Mouse (Mus musculus) thymus, postnatal 0 days (tissue): ENCODE results near the gene Prkcsh. TPM values are rescaled to one million over a fixed set of nuclear protein-coding genes. Genes with fewer than 3 reads are reported as not detected.
A peak's percentile ranks its signal among the peaks of the same experiment; 100 is the strongest.

ENCODE experiments used
- DNase-seq: peaks from one replicate; pipeline ENCODE4 v3.0.0-alpha.2; 2015; ENCODE audit warnings: low spot score
- polyA plus RNA-seq: library from polyadenylated mRNA; unstranded; fragments of >200 nt; fragmentation: Nextera tagmentation; extraction: Ambion mirVana; gene quantifications from 2 replicates; pipeline ENCODE4 v1.2.1, GENCODE M21; 2015

Prkcsh gene
- polyA plus RNA-seq: 68.5 and 72.8 TPM in 2 replicates

GRCm38 (mm10) chr9:22002194-22003162 is at the start of gene Prkcsh, which contains the start of gene Ccdc151:
Gene Prkcsh (plus strand): TSS chr9:22002806.
Gene Ccdc151 (minus strand): TSS chr9:22002634.
- peak; percentile 100 for DNase-seq

- no peak for DNase-seq
Observed at GRCm38 (mm10) chr9:21953600-21953999, 49.0 kb upstream of the Prkcsh start.

GRCm38 (mm10) chr9:21954635-21955034 is 48.0 kb upstream of the Prkcsh start:
- no peak for DNase-seq

GRCm38 (mm10) chr9:21955225-21955569 is 47.4 kb upstream of the Prkcsh start:
- no peak for DNase-seq

GRCm38 (mm10) chr9:21955570-21956281 is 46.9 kb upstream of the Prkcsh start, which contains the start of gene Swsap1:
Gene Swsap1 (plus strand): TSS chr9:21955755.
- peak; percentile 99 for DNase-seq

GRCm38 (mm10) chr9:21958372-21958771 is 44.2 kb upstream of the Prkcsh start:
- no peak for DNase-seq

- no peak for DNase-seq
Observed at GRCm38 (mm10) chr9:21959244-21959643, 43.4 kb upstream of the Prkcsh start.

- no peak for DNase-seq
Observed at GRCm38 (mm10) chr9:21960135-21960534, 42.5 kb upstream of the Prkcsh start.

- DNase-seq: no peak
Observed at GRCm38 (mm10) chr9:21960558-21961208, 41.9 kb upstream of the Prkcsh start.

GRCm38 (mm10) chr9:21961366-21961980 is 41.1 kb upstream of the Prkcsh start:
- DNase-seq: no peak

GRCm38 (mm10) chr9:21962010-21962409 is 40.6 kb upstream of the Prkcsh start:
- DNase-seq: no peak

- DNase-seq: peak; percentile 74
Observed at GRCm38 (mm10) chr9:21962416-21963059, 40.1 kb upstream of the Prkcsh start.

GRCm38 (mm10) chr9:21963417-21963816 is 39.2 kb upstream of the Prkcsh start, which contains the start of gene Epor:
Gene Epor (minus strand): TSS chr9:21963506.
- no peak for DNase-seq

GRCm38 (mm10) chr9:21968883-21969282 is 33.7 kb upstream of the Prkcsh start:
- DNase-seq: no peak

GRCm38 (mm10) chr9:21969304-21969703 is 33.3 kb upstream of the Prkcsh start:
- no peak for DNase-seq

- DNase-seq: no peak
Observed at GRCm38 (mm10) chr9:21976626-21977175, 25.9 kb upstream of the Prkcsh start.

GRCm38 (mm10) chr9:21977331-21977730 is 25.3 kb upstream of the Prkcsh start:
- no peak for DNase-seq

GRCm38 (mm10) chr9:21977972-21978371 is 24.6 kb upstream of the Prkcsh start:
- peak; percentile 40 for DNase-seq

GRCm38 (mm10) chr9:21978398-21979128 is 24.0 kb upstream of the Prkcsh start:
- DNase-seq: no peak
